Mouse (Mus musculus) adrenal gland, adult 18-20 months (tissue): ENCODE data around the gene Jup. TPM values are rescaled to one million over a fixed set of nuclear protein-coding genes. Genes with fewer than 3 reads are reported as not detected.
"Not testable (repeated sequence)": the region's sequence is repeated elsewhere in the genome, so short reads cannot be mapped to it uniquely, and the experiment has no call there.

Experiments used
- DNase-seq, 2 experiments: peaks; one replicate each; pipeline ENCODE4 v3.0.0; 2021 to 2022; ENCODE audit warnings: low spot score in 2 of 2
- microRNA-seq, 2 experiments: library from miRNA; unstranded; fragments of <30 nt; microRNA quantifications; one replicate each; pipeline ENCODE4 v1.2.0; 2021; ENCODE audit warnings: borderline number of aligned reads in 2 of 2
- total RNA-seq, 2 experiments: library from RNA; stranded (reverse); gene quantifications; 1 replicate in 1 of 2; 2 replicates in 1 of 2; pipeline ENCODE4 v1.2.3; 2021

Jup gene
- total RNA-seq, 2 experiments from 2014 or later: 55.3 to 64.5 TPM

- not testable (repeated sequence) for DNase-seq
Observed at GRCm38 (mm10) chr11:100321479-100322305, 75.9 kb downstream of the Jup start.

- DNase-seq: not testable (repeated sequence)
Observed at GRCm38 (mm10) chr11:100320701-100321410, 76.7 kb downstream of the Jup start.

- DNase-seq: peak; percentile 89 to 90
Observed at GRCm38 (mm10) chr11:100320172-100320630, 77.4 kb downstream of the Jup start.

GRCm38 (mm10) chr11:100319492-100320171 lies 77.9 kb downstream of the Jup start, which contains the start of gene Eif1:
Eif1 (plus strand) TSS chr11:100319885.
- peak; percentile 99 to 100 for DNase-seq

Small RNA genes lying within 50 kb of the gene (microRNA-seq; reads per million reads assigned to microRNA genes)
- gene Gm27374: 0 reads per million in 2 experiments

Other genes starting within 250 kb of the Jup start
- 1 to 10 TPM; 2.2 to 5.9 TPM for gene Krt19, start 249.1 kb downstream of the Jup start, total RNA-seq
- not detected for gene Krt9, start 204.5 kb downstream of the Jup start, total RNA-seq
- under 1 TPM in 1 of 2 experiments, not detected in 1; 0.54 TPM for gene Krt14, start 190.2 kb downstream of the Jup start, total RNA-seq
- not detected for gene Krt16, start 148.9 kb downstream of the Jup start, total RNA-seq
- gene Krt17, start 136.7 kb downstream of the Jup start, total RNA-seq: not detected
- not detected for gene Krt42, start 127.9 kb downstream of the Jup start, total RNA-seq
- 1,000 to 10,000 TPM; 1,436 to 1,462 TPM for gene Eif1, start 77.9 kb downstream of the Jup start, total RNA-seq
- gene Gast, start 63.4 kb downstream of the Jup start, total RNA-seq: not detected
- gene Hap1, start 41.6 kb downstream of the Jup start, total RNA-seq: 10 to 100 TPM; 46.9 to 49.7 TPM
- 10 to 100 TPM; 26.3 to 33.5 TPM for gene P3h4, start 17.1 kb upstream of the Jup start, total RNA-seq
- gene Fkbp10, start 17.9 kb upstream of the Jup start, total RNA-seq: 10 to 100 TPM; 13.4 to 19.0 TPM
- 10 to 100 TPM; 45.6 to 50.0 TPM for gene Nt5c3b, start 44.0 kb upstream of the Jup start, total RNA-seq
- gene Klhl10, start 44.2 kb upstream of the Jup start, total RNA-seq: under 1 TPM; 0.67 to 0.96 TPM
- 10 to 100 TPM; 51.5 to 58.3 TPM for gene Klhl11, start 75.0 kb upstream of the Jup start, total RNA-seq
- gene Acly, start 130.2 kb upstream of the Jup start, total RNA-seq: 1,000 to 10,000 TPM; 1,875 to 2,782 TPM
- 10 to 100 TPM in 1 of 2 experiments, 1 to 10 TPM in 1; 8.8 to 18.8 TPM for gene Ttc25, start 147.8 kb upstream of the Jup start, total RNA-seq
- 10 to 100 TPM; 33.2 to 40.6 TPM for gene Cnp, start 177.1 kb upstream of the Jup start, total RNA-seq
- gene Nkiras2, start 221.5 kb upstream of the Jup start, total RNA-seq: 10 to 100 TPM; 31.2 to 31.8 TPM
- gene Dnajc7, start 222.4 kb upstream of the Jup start, total RNA-seq: 100 to 1,000 TPM; 210 to 238 TPM